Mouse (Mus musculus) brain, embryonic 18.5 days (tissue): Measurements from ENCODE around the gene Cish.

ENCODE experiments used
- DNase-seq: peaks from one replicate; pipeline ENCODE4 v3.0.0-alpha.2; 2012; ENCODE audit warnings: low read depth, low spot score

Gene Cish

DNA sequence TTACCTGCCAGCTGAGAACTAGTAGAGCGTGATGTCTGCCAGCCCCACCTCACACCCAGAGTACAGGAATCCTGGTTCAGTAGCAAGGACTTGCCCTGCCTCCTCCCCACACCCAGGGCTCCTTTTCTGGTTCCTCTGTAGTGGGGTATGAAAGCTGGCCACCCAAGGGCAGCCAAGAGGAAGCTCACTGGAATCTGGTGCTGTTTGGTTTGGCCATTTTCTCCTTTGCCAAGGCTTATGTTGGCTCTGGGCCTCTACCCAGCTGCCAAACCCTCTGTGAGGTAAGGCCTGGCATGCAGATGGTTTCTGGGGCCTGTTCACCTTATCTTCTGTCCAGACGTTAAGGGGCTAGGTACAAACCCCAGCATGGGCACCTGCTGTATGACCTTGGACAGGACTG, 20.0 kb downstream of the Cish start:
- no peak for DNase-seq

DNA sequence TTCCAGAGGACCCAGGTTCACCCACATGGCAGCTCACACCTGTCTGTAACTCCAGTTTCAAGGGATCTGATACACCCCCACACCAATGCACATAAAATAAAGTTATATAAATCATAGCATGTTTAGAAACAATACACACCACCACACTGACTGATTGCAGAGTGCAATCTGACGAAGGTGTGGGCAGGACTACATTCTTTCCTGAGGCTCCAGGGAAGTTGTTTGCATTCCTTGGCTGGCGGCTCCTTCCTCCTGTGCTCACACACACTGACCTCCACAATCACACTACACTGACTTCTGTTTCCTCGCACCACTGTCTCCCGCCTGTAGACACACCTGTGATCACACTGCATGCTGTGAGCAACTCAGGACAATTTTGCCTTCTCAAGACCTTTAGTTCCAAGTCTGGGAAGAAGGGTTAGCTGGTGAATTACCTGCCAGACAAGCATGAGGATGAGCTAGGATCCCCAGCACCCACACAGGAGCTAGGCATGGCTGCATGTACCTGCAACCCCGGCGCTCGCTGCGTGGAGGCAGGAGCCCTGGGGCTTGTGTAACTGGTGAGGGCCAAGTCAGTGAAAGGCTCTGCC, 26.7 kb downstream of the Cish start:
- no peak for DNase-seq

DNA sequence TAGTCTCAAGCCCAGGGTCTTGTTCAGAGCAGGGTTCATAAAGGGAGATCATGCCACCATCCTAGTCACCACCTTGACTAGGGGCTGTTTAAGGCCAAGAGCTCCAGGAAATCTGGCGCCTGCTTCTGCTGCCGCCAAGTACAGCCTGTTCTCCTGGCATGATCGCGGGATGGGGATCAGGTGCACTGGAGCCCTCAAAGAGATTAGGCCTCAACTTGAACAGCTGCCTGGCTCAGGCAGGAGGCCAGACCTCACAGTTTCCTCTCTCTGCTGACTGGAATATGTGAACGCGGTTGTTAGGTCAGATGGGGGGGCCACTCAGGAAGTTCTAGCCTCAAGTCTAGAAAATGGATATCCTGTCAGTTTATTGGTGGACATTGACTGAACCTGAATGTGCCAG, 27.7 kb downstream of the Cish start:
- no peak for DNase-seq

DNA sequence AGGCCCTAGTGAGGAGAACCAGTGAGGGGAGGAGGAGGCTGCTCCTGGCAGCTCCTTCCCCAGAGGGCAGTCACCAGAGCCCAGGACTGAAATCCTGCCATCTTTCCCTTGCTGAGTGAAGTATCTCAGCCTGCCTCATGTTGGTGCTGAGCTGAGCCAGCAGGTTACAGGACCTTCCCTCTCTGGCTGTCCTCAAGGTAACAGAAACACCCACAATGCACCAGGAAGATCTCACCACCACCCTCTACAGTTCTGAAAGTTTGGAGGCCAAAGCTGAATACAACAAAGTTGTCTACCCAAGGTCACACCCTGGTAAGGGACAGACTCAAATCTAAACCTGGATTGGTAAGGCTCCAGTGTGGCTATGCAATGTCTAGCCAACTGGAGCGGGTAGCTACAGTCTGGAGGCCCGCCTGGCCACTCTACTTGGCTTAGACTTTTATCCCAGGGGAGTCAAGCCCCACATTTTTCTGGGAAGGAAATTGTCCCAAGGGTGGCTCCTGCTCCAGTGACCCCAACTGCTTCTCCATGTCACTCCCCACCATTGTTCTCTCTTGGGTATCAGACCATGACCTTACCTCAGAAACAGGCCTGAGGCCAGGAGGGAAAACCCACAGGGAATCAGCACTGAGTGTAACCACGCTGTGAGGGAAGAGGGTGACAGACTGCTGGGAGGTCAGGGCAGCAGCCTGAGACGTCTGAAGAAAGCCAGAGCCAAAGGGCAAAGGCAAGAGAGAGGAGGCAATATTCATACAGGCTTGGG, 29.2 kb downstream of the Cish start:
- DNase-seq, result no peak

DNA sequence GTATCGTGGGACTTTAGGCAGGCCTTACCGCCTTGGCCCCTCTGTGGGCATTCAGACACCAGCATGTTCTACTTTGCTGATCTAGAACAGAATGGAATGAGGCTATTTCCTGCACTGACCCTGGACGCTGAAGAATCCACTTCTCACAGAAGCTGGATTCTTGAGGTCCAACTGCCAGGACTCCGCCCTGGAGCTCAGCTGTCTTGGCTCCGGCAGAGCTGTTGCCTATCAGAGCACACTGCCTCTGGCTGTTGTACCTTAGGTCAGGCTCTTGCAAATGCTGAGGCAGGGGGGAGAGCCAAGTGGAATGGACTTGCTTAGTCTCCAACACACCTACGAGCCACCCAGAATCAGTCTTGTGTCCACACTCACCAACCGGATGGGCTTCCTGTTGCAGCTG, 30.1 kb downstream of the Cish start:
- DNase-seq, result no peak

DNA sequence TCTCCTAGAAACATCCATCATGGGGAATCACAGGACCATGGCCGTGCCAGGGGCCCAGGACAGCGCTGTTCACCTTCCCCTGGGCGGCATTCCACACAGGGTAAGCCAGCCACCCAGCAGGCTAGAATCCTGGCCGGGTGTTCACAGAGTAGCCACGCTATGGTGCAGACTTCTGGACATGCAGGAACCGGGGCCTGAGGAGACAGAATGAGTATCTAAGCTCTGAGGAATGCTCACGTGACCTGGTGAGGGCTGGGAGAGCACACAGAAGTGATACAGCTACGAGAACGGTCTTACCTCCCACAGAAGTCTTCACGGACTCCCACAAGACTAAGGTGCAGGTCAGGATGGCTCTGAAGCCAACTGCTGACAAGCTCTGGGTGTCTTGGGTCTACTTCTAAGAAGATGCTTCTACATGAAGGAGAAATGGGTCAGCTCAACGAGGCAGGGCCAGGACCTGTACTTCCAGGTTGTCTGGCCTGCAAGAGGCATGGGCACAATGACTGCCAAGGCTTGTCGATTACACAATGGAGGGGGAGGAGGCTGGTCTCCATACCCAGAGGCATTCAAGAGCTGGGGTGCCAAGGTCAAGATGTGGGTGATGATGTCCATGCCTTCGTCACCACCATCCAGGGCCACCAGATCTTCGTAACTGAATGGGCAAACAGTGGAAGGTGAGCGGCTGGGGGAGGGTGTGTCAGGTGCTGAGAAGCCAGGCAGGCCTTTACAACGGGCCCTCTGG, 32.2 kb downstream of the Cish start:
- DNase-seq, result no peak

DNA sequence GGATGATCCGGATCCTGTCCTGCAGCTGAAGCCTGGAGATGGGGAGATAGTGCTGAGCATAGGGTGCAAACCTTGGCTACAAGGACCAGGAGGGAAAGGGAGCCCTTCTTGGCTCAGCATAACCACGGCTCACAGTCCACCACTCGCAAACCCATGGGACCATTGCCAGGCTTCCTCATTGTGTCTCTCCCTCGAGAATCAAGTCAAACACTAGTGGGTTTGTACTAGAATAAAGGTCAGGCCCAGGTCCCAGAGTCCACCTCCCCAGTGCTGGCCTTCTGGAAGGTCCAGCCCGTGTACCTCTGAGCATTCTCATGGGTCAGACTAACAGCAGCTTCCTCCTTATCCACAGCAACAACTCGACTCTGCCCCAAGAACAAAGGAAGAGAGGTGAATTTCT, 35.0 kb downstream of the Cish start:
- no peak for DNase-seq

DNA sequence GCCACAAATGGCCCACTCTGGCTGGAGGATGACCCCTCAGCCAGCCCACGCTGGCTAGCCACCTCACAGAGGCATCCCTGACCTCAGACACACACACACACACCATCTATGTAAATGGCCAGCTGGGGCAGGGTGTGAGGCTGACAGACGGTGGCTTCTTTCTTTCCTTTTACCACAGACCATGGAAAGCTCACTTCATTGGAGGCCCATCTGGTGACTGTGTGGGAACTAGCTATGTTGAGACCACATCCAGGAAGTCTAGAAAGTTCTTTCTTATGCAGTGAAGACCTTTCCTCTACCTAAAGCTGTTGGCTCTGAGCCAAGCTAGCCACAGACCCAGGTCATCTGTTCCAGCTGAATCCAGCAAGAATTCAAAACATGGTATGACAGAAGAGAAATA, 37.9 kb downstream of the Cish start:
- no peak for DNase-seq

DNA sequence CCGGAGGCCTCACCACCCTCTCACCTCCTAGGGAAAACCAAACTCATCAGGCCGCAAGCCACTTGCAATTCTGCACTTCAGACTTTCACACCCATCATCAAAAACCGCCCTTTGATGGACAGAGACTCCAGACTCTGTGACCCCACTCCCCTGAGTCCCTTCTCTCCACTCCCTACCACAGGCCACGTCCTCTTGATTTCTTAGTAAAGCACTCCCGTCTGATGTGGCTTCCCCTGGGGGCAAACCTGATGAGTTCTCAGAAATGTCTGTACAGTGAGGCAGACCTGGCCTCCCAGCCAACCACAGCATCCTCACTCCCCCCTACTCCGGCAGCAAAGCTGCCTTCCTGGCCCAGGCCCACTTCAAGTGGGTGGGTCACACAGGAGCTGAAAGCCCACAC, 38.5 kb downstream of the Cish start:
- DNase-seq, result no peak

DNA sequence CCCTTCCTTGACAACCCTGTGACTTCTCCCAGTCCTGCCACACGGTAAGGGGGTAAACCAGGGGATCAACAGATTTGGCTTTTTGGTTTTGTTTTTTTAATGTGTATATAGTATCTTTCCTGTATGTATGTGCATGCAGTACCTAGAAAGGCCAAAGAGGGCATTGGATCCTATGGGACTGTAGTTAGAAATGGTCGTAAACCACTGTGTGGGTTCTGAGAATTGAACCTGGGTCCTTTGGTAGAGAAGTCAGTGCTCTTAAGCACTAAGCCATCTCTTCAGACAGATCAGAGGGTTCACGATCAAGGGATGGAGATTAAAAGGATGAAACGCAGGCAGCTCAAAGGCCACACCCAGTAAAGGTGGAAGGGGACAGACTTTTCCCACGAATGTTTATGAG, 39.2 kb downstream of the Cish start:
- DNase-seq, result no peak

DNA sequence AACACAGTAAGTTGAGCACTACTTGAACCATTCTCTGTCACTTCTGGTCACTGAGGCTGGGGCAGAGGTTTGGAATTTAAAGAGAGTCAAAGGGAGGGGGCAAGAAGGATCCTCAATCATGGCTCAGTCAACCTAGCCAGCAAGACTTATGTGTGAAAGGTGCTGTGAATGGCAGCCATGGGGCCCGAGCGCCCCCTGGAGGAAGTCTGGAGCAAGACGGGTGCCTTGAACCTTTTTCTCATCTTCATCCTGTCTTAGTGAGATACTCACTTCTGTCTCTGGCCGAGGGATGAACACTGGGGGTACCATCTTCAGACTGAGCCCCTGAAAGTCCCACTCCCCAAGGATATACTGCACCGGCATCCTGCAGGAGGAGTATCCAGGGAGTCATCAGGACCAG, 40.1 kb downstream of the Cish start:
- DNase-seq, result no peak

DNA sequence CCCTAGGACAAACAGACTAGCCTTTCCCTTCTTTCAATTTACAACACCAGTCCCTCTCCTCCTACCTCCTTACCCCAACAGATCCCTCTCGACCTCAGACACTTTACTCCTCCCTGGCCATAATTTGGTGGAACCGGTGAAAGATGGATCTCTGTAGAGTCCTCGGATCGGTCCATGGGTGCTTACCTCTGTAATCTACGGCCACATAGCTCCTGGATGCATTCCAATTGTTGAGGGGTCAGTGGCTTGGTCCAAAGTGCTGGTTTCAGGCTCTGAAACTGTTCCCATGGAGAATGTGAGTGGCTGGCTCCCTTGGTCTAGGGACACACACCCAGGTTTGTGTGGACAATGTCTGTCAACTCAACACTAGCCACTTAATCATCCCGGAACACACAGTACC, 40.6 kb downstream of the Cish start:
- DNase-seq, result no peak

DNA sequence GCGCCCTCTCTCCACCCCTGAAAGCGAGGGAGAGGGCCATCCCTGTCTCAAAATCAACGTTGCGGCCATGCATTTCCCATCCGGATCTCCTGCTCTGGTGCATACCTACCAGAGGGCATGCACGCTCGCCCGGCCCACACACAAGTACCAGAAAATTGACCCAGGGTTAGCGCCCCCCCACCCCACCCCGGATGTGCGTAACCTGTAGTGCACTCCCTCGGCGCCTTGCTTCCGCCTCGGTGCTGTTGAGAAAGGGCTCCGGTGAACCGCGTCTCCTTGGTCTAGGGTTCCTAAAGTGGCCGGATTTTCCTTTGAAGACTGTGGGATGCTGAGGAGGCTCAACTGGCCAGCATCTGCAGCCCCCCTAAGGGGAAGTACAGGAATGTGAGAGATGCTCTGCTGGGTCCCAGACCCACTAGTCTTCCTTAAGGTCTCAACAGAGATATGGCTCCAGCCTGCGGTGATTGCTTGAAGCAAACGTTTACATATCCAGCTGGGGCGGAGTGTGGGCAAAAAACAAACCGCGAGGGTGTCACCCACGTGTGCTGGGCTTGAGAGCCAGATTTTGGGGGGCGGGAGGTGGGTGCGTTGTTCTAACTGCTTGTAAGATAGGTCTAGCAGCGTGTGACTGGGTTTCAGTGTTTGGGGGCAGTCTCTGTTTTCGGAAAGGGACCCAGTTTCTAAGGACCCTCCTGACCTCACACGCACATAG, 42.5 kb downstream of the Cish start, which contains the start of gene Hemk1:
Gene Hemk1, minus strand, starts transcription at position 179 of the 712 bp plus-strand sequence.
- DNase-seq, result peak; percentile 75

DNA sequence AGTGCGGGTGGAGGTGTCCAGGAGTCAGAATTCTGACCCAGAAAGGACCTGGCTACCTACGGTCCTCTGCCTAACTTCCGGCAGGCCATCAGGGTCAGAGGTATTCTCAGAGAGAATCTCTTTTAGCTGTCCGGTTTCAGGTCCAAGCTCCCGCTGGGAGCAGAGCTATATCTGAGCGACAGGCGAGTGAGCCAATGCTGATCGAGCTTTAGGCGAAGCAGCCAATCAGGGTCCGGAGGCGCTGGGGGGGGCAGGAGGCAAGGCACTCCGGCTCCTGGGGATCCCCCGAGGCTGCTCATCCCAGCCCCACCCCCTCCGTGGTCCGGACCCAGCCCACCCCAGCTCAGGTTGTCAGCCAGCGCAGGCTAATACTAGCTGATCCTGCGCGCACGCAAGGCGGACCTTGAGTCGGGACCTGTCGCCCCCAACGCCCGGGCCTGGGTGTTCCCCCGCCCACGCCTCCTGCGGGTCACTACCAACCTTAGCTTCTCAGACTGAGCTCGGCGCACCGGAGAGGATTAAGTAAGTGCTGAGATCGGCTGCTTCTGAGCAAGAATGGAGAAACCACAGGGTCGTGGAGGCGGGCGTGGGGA, 44.5 kb downstream of the Cish start, which contains the start of gene 6430571L13Rik:
Gene 6430571L13Rik, plus strand, starts transcription at position 336 of the 593 bp plus-strand sequence.
- peak; percentile 88 for DNase-seq

DNA sequence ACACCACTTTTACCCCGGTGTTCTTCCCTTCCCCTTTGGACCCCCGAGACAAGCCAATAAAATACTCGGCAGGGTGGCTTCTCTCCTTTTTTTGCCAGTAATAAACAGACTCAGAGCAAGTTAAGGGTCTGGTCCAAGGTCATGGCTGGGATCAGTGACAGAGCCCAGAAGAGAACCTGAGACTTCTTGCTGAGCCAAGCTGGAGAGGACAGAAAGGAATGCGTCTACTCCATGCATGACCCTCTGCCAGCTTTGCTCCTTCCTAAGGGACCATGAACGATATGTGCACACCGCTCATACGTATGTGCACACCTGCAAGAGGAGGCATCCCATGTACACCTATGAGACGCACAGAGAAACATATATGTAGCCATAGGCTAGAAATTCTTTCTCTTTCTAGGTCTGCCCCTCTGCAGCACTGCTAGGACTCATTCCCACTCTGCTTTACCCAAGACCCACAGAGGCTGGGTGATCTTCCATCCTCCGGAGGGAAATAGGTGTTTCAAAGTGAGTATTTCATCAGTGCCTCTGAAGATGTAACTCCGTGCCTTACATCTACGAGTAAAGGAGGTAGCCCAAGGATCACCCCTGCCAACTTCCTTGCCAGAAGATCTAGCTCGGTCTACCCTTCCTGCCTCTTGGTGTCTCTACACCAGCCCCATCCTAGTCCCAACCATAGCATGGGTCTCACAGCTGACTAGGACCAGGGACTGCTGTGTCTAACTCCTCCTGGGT, 45.3 kb downstream of the Cish start:
- DNase-seq, result no peak

DNA sequence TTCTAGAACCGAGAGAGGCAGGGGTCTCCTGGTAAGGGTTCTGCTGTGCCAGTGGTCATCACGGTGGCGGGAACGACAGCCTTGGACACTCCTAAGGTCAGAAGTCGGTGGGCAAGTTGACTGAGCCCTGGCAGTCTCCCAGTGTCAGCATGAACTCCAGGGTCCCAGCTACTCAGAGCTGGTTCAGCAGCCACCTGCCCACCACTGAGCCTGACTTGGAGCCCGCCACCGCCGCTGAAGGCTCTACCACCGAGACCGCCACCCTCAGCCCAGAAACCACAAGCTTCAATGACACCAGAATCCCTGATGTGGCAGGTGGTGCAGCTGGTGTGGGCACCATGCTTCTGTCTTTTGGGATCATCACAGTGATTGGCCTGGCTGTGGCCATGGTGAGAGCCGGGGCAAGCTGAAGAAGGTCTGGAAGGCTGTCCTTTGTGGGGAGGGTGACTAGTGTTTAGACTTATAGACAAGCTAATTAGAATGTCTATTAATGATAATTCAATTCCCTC, 46.4 kb downstream of the Cish start:
- DNase-seq, result no peak

DNA sequence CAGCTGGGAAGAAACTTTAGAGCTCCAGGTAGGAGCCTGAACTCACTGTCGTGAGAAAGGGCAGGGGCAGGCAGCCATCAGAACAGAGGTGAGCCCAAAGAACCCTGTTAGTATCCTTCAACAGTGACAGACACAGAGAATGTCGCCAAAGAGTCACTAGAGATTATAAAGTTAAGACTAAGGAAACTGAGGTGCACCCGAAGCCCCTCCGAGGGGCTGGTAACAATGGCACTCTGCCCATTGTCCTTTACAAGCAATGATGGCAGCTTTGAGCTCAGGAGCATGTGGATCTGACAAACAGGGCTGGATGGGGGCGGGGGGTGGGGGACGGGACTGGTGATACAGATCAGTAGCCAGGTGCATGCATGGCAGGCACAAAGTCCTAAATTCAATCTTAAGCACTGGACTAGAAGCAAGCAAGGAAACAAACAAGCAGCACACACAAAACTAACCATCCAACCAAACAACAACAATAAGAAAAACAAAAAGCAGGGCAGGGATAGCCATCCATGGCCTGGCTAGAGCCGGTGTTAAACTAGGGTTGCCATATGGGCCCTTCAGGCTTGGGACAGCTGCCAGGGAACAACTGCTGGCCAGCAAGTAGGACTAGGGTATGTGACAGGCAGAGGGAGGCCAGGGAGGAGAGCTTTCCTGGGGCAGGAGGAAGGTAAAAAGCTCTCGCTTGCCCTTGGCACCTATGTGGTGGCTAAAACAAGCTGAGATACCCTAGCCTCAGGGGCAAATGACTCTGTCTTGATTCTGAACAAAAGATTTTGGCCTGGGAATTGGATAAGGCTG, 47.5 kb downstream of the Cish start:
- no peak for DNase-seq

DNA sequence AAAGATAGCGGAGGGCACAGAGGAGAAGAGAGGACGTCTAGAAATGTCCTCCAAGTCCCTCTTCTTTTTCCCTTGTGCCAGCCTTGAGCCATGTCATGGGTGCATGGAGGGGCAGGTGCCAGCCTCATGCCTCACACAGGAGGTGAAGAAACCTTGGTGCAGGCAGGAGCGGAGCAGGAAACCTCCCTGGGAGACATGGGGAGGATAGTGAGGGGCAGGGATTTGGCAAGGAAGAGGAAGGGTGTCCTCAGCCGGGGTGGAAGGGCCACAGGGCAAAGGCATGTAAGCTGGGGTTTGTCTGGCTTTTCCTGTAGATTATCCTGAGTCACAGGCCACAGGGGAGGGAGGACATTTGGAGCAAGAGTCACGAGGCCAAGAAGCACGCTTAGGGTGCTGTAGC, 48.2 kb downstream of the Cish start:
- DNase-seq, result no peak

DNA sequence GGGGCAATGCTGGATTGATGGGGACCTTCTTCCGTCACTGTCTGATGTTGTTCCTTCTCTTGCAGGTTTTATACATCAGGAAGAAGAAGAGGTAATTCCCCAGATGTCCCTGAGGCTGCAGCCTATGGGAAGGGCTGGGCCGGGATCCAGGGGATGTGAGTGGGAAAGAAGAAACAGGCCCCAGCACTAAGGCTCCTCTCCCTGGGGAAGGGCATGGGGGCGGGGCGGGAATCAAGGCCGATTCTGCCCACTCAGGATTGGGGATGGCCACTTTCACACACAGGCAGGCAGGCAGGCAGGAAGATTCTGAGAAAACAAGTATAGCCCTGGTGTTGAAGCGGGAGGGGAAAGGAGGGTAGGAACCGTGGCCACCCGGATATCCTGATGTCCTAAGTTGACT, 50.3 kb downstream of the Cish start:
- no peak for DNase-seq

DNA sequence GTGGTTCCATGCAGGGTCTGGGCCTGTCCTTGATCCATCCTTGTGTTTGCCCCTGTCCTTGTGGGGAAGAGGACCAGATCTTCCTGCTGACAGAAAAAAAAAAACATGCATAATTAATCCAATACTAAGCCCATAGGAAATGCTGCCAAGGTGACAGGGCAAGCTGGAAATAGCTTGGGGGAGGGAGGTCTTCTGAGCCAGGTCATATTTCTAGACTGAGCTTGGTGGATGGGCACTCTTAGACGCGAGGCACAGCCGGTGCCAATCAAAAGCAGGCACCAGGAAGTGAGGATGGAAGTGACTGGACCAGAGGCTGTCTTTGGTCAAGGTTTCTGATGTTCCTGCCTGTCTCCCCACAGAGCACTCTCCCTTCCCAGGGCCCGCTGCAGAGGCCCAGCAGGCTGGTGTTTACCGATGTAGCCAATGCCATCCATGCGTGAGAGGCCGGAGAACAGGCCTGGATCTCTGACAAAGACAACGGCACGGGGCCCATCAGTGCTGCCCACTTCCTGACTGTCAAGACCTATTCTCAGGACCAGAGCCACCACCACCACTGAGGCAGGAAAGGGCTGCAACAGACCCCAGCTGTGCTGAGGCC, 51.9 kb downstream of the Cish start:
- DNase-seq, result no peak
